In genomic region chr3:109809065-109809464, GRCm38 (mm10) we compare ENCODE assay signal across 35 mouse cellular contexts.
"Had no signal": no experiment of that assay in that cellular context is flagged by ENCODE, and none has a peak within 500 bp of the region (broad histone marks: within the 10 kb centered on the region; RNA-seq: fewer than 3 reads in every experiment).

No protein-coding gene starts in this region.

- H3K4me2 ChIP-seq: heart, embryonic 11.5 days; heart, embryonic 12.5 days; heart, embryonic 13.5 days; heart, embryonic 15.5 days; hindbrain, embryonic 12.5 days; hindbrain, embryonic 13.5 days; hindbrain, embryonic 14.5 days; hindbrain, embryonic 15.5 days; intestine, embryonic 15.5 days; kidney, embryonic 15.5 days had no signal

- ATAC-seq: hindbrain, embryonic 16.5 days; hindbrain, postnatal 0 days; inflammation-experienced regulatory T-cells, adult 6 months; intestine, embryonic 15.5 days; intestine, embryonic 16.5 days; intestine, postnatal 0 days had no signal

- H3K4me1 ChIP-seq: heart, embryonic 10.5 days; heart, embryonic 12.5 days; heart, embryonic 13.5 days; heart, embryonic 15.5 days; hindbrain, embryonic 12.5 days; hindbrain, embryonic 15.5 days; intestine, embryonic 15.5 days; kidney, embryonic 15.5 days had no signal

- H3K4me3 ChIP-seq: heart, adult 2 months; heart, embryonic 10.5 days; heart, embryonic 12.5 days; heart, embryonic 13.5 days; heart, embryonic 15.5 days; hindbrain, embryonic 10.5 days; hindbrain, embryonic 12.5 days; hindbrain, embryonic 13.5 days; hindbrain, embryonic 15.5 days; intestine, embryonic 15.5 days; kidney, embryonic 15.5 days; layer of hippocampus, adult 2 months had no signal

- H3K9ac ChIP-seq: heart, embryonic 12.5 days; heart, embryonic 13.5 days; heart, embryonic 15.5 days; hindbrain, embryonic 12.5 days; hindbrain, embryonic 13.5 days; hindbrain, embryonic 14.5 days; hindbrain, embryonic 15.5 days; intestine, embryonic 15.5 days; kidney, embryonic 15.5 days had no signal

- H3K36me3 ChIP-seq: heart, embryonic 10.5 days; heart, embryonic 12.5 days; heart, embryonic 13.5 days; heart, embryonic 15.5 days; hindbrain, embryonic 10.5 days; hindbrain, embryonic 12.5 days; hindbrain, embryonic 13.5 days; hindbrain, embryonic 15.5 days; intestine, embryonic 15.5 days; kidney, embryonic 15.5 days had no signal

- H3K27ac ChIP-seq: heart, adult 2 months; heart, embryonic 10.5 days; heart, embryonic 13.5 days; heart, embryonic 15.5 days; hindbrain, embryonic 12.5 days; hindbrain, embryonic 13.5 days; hindbrain, embryonic 14.5 days; hindbrain, embryonic 15.5 days; hindbrain, postnatal 0 days; intestine, embryonic 15.5 days; kidney, embryonic 15.5 days; kidney, postnatal 0 days; layer of hippocampus, adult 2 months had no signal

- DNase-seq: heart, adult 2 months; heart, postnatal 10 days; heart, postnatal 14 days; heart, postnatal 36 days; heart, postnatal 4 days; kidney, adult 11 months; kidney, adult 18-20 months; kidney, adult 2 months; kidney, adult 8-10 months; kidney, adult 9 months; kidney, postnatal 10 days; kidney, postnatal 14 days; kidney, postnatal 25 days; kidney, postnatal 36 days; kidney, postnatal 4 days; layer of hippocampus, adult 9-11 months had no signal

- H3K9me3 ChIP-seq: heart, embryonic 10.5 days; heart, embryonic 12.5 days; heart, embryonic 13.5 days; heart, embryonic 15.5 days; hindbrain, embryonic 10.5 days; hindbrain, embryonic 12.5 days; hindbrain, embryonic 13.5 days; hindbrain, embryonic 15.5 days; intestine, embryonic 15.5 days; kidney, embryonic 15.5 days had no signal

- H3K27me3 ChIP-seq: heart, embryonic 12.5 days; heart, embryonic 13.5 days; heart, embryonic 15.5 days; hindbrain, embryonic 12.5 days; hindbrain, embryonic 13.5 days; hindbrain, embryonic 15.5 days; intestine, embryonic 15.5 days; kidney, embryonic 15.5 days had no signal
